Mouse (Mus musculus): Measurements from ENCODE around the gene Rtn1. TPM values are rescaled to one million over a fixed set of nuclear protein-coding genes. Genes with fewer than 3 reads are reported as not detected.

Rtn1 gene
- total and polyA plus RNA-seq, 2 experiments from 2014 or later, result 2,696 to 3,970 TPM

- DNase-seq (ENCODE audit: low spot score), result no peak
- 63% methylated on average over 2 of the region's 2 CpGs for WGBS
- Histone ChIP-seq H3K4me3 (ENCODE audit: low read depth, low read length) (peak overlapping the region; percentile 76), H3K4me1 (ENCODE audit: insufficient read depth, low read length) (peaks cover 4% of the 10 kb centered on the region; the same call in 1 of the 2 replicates), H3K36me3 (ENCODE audit: insufficient read depth, low read length) (no peaks in the 10 kb centered on the region), H3K4me2 (ENCODE audit: low read depth, low read length, poor library complexity, severe bottlenecking) (peak overlapping the region; percentile 70), H3K27ac (ENCODE audit: low read depth, low read length) (peak overlapping the region; percentile 98), H3K27me3 (ENCODE audit: insufficient read depth, low read length) (no peaks in the 10 kb centered on the region), H3K9ac (replicated peaks; ENCODE audit: low read length, poor library complexity, severe bottlenecking) (peak overlapping the region; percentile 95), H3K9me3 (ENCODE audit: low read length) (no peaks in the 10 kb centered on the region)
- no peak for TF ChIP-seq CTCF (IDR thresholded peaks at IDR 0.05)
- ATAC-seq (ENCODE audit: low FRiP score), result no peak
These were observed 171.6 kb downstream of the Rtn1 start for GRCm38 (mm10) chr12:72237251-72237650.

- no peaks in the 10 kb centered on the region for H3K36me3 ChIP-seq (ENCODE audit: insufficient read depth, low read length)
- DNase-seq (ENCODE audit: low spot score) (peak; percentile 96), ATAC-seq (ENCODE audit: low FRiP score) (peak; percentile 96)
- H3K9ac ChIP-seq (replicated peaks; ENCODE audit: low read length, poor library complexity, severe bottlenecking), result peak overlapping the region; percentile 95
- peak overlapping the region; percentile 76 for H3K4me3 ChIP-seq (ENCODE audit: low read depth, low read length)
- H3K4me2 ChIP-seq (ENCODE audit: low read depth, low read length, poor library complexity, severe bottlenecking), result peak overlapping the region; percentile 70
- H3K27me3 ChIP-seq (ENCODE audit: insufficient read depth, low read length), result no peaks in the 10 kb centered on the region
- no peak for TF ChIP-seq CTCF (IDR thresholded peaks at IDR 0.05)
- no peaks in the 10 kb centered on the region for H3K9me3 ChIP-seq (ENCODE audit: low read length)
- peaks cover 4% of the 10 kb centered on the region; the same call in 1 of the 2 replicates for H3K4me1 ChIP-seq (ENCODE audit: insufficient read depth, low read length)
- peak overlapping the region; percentile 98 for H3K27ac ChIP-seq (ENCODE audit: low read depth, low read length)
- WGBS, result under 1% methylated on average over 56 of the region's 56 CpGs
These were observed 172.3 kb downstream of the Rtn1 start for GRCm38 (mm10) chr12:72236564-72237011.

- Histone ChIP-seq H3K9ac (replicated peaks; ENCODE audit: low read length, poor library complexity, severe bottlenecking) (peak overlapping the region; percentile 95), H3K4me3 (ENCODE audit: low read depth, low read length) (peak overlapping the region; percentile 76), H3K27me3 (ENCODE audit: insufficient read depth, low read length) (no peaks in the 10 kb centered on the region), H3K4me1 (ENCODE audit: insufficient read depth, low read length) (peaks cover 4% of the 10 kb centered on the region; the same call in 1 of the 2 replicates), H3K9me3 (ENCODE audit: low read length) (no peaks in the 10 kb centered on the region), H3K27ac (ENCODE audit: low read depth, low read length) (peak overlapping the region; percentile 98), H3K4me2 (ENCODE audit: low read depth, low read length, poor library complexity, severe bottlenecking) (peak overlapping the region; percentile 70), H3K36me3 (ENCODE audit: insufficient read depth, low read length) (no peaks in the 10 kb centered on the region)
- peak; percentile 75 for DNase-seq (ENCODE audit: low spot score)
- TF ChIP-seq CTCF (IDR thresholded peaks at IDR 0.05), result no peak
- 0 out of 2 replicates have a peak, but pooled peaks have one; percentile 25 for ATAC-seq (ENCODE audit: low FRiP score)
- 11% methylated on average over 12 of the region's 12 CpGs for WGBS
These were observed 173.1 kb downstream of the Rtn1 start for GRCm38 (mm10) chr12:72235621-72236351.

- H3K4me3 ChIP-seq (ENCODE audit: low read depth, low read length), result peak overlapping the region; percentile 76
- 46% methylated on average over 9 of the region's 9 CpGs for WGBS
- H3K9me3 ChIP-seq (ENCODE audit: low read length), result no peaks in the 10 kb centered on the region
- peak overlapping the region; percentile 98 for H3K27ac ChIP-seq (ENCODE audit: low read depth, low read length)
- peak overlapping the region; percentile 70 for H3K4me2 ChIP-seq (ENCODE audit: low read depth, low read length, poor library complexity, severe bottlenecking)
- H3K27me3 ChIP-seq (ENCODE audit: insufficient read depth, low read length), result no peaks in the 10 kb centered on the region
- DNase-seq (ENCODE audit: low spot score), result peak; percentile 38
- no peak for TF ChIP-seq CTCF (IDR thresholded peaks at IDR 0.05)
- no peaks in the 10 kb centered on the region for H3K36me3 ChIP-seq (ENCODE audit: insufficient read depth, low read length)
- H3K4me1 ChIP-seq (ENCODE audit: insufficient read depth, low read length), result peaks cover 4% of the 10 kb centered on the region; the same call in 1 of the 2 replicates
- H3K9ac ChIP-seq (replicated peaks; ENCODE audit: low read length, poor library complexity, severe bottlenecking), result peak overlapping the region; percentile 95
- ATAC-seq (ENCODE audit: low FRiP score), result no peak
These were observed 173.9 kb downstream of the Rtn1 start for GRCm38 (mm10) chr12:72234966-72235365.

- TF ChIP-seq CTCF (IDR thresholded peaks at IDR 0.05), result no peak
- DNase-seq (ENCODE audit: low spot score) (peak; percentile 17), ATAC-seq (ENCODE audit: low FRiP score) (no peak)
- Histone ChIP-seq H3K36me3 (ENCODE audit: insufficient read depth, low read length) (no peaks in the 10 kb centered on the region), H3K9ac (replicated peaks; ENCODE audit: low read length, poor library complexity, severe bottlenecking) (peak overlapping the region; percentile 95), H3K27ac (ENCODE audit: low read depth, low read length) (peak overlapping the region; percentile 98), H3K4me3 (ENCODE audit: low read depth, low read length) (peak overlapping the region; percentile 76), H3K4me2 (ENCODE audit: low read depth, low read length, poor library complexity, severe bottlenecking) (peak overlapping the region; percentile 70), H3K4me1 (ENCODE audit: insufficient read depth, low read length) (peaks cover 4% of the 10 kb centered on the region; the same call in 1 of the 2 replicates), H3K27me3 (ENCODE audit: insufficient read depth, low read length) (no peaks in the 10 kb centered on the region), H3K9me3 (ENCODE audit: low read length) (no peaks in the 10 kb centered on the region)
- WGBS, result 57% methylated on average over 3 of the region's 3 CpGs
These were observed 174.7 kb downstream of the Rtn1 start for GRCm38 (mm10) chr12:72234151-72234550.

Data from midbrain, postnatal 0 days (tissue).